Mouse (Mus musculus) cerebellum, postnatal 25 days (tissue): ENCODE data around the gene Gas2l1.
A peak's percentile ranks its signal among the peaks of the same experiment; 100 is the strongest.

ENCODE experiments used
- DNase-seq, 2 experiments: peaks; one replicate each; pipeline ENCODE4 v3.0.0; 2021; ENCODE audit warnings: mixed read lengths in 2 of 2

Gene Gas2l1

GRCm38 (mm10) chr11:5063561-5064281, 1.4 kb downstream of the Gas2l1 start:
- DNase-seq: peak; percentile 47 to 58

GRCm38 (mm10) chr11:5062860-5063505, 2.1 kb downstream of the Gas2l1 start:
- no peak for DNase-seq

- DNase-seq: no peak
These were observed 2.8 kb downstream of the Gas2l1 start for GRCm38 (mm10) chr11:5062326-5062725.

- DNase-seq: peak; percentile 80 to 90
These were observed 3.6 kb downstream of the Gas2l1 start for GRCm38 (mm10) chr11:5061413-5062139.

- DNase-seq: no peak
These were observed 4.2 kb downstream of the Gas2l1 start for GRCm38 (mm10) chr11:5060756-5061412.

GRCm38 (mm10) chr11:5059704-5060156, 5.4 kb downstream of the Gas2l1 start:
- peak in 1 of 2 experiments; percentile 64 for DNase-seq

- no peak for DNase-seq
These were observed 5.9 kb downstream of the Gas2l1 start for GRCm38 (mm10) chr11:5059230-5059629.

- DNase-seq: no peak
These were observed 6.3 kb downstream of the Gas2l1 start for GRCm38 (mm10) chr11:5058783-5059182.

GRCm38 (mm10) chr11:5057856-5058641, 7.1 kb downstream of the Gas2l1 start, which contains the start of gene Rasl10a:
TSS of gene Rasl10a (plus strand) at chr11:5058128.
- DNase-seq: peak in 1 of 2 experiments; percentile 33

- no peak for DNase-seq
These were observed 7.6 kb downstream of the Gas2l1 start for GRCm38 (mm10) chr11:5057541-5057855.

GRCm38 (mm10) chr11:5057064-5057463, 8.1 kb downstream of the Gas2l1 start:
- DNase-seq: no peak

GRCm38 (mm10) chr11:5055945-5056938, 8.9 kb downstream of the Gas2l1 start:
- no peak for DNase-seq

GRCm38 (mm10) chr11:5054874-5055273, 10.3 kb downstream of the Gas2l1 start:
- no peak for DNase-seq

GRCm38 (mm10) chr11:5054151-5054550, 11.0 kb downstream of the Gas2l1 start:
- DNase-seq: no peak

- DNase-seq: no peak
These were observed 12.8 kb downstream of the Gas2l1 start for GRCm38 (mm10) chr11:5052200-5052854.

GRCm38 (mm10) chr11:5051629-5052028, 13.5 kb downstream of the Gas2l1 start:
- DNase-seq: no peak

- no peak for DNase-seq
These were observed 18.7 kb downstream of the Gas2l1 start for GRCm38 (mm10) chr11:5046321-5046926.

- DNase-seq: peak; percentile 62 to 63
These were observed 22.3 kb downstream of the Gas2l1 start for GRCm38 (mm10) chr11:5042645-5043381.

- no peak for DNase-seq
These were observed 23.9 kb downstream of the Gas2l1 start for GRCm38 (mm10) chr11:5041144-5041780.
